Mouse (Mus musculus) forebrain, embryonic 10.5 days (tissue): ENCODE data around the gene Fmod. TPM values are rescaled to one million over a fixed set of nuclear protein-coding genes. Genes with fewer than 3 reads are reported as not detected.

ENCODE experiments used
- DNase-seq: peaks from one replicate; pipeline ENCODE4 v3.0.0-alpha.2; 2017; ENCODE audit warnings: low spot score; ENCODE audit errors: extremely low spot score
- H3K27ac ChIP-seq: fragments of 300-500 bp; sonication (generic); 2 replicates; pipeline ENCODE4 v1.5.1; 2016; ENCODE audit warnings: mild to moderate bottlenecking
- H3K27me3 ChIP-seq: fragments of 300-500 bp; sonication (generic); 2 replicates; pipeline ENCODE4 v1.6.1; 2016; ENCODE audit warnings: mild to moderate bottlenecking; ENCODE audit not compliant: poor library complexity, severe bottlenecking
- H3K36me3 ChIP-seq: fragments of 300-500 bp; sonication (generic); replicated peaks from 2 replicates; pipeline ENCODE4 v1.6.1; 2016; ENCODE audit warnings: mild to moderate bottlenecking, moderate library complexity
- H3K4me1 ChIP-seq: fragments of 300-500 bp; sonication (generic); 2 replicates; pipeline ENCODE4 v1.6.1; 2016
- H3K4me3 ChIP-seq: fragments of 300-500 bp; sonication (generic); 2 replicates; pipeline ENCODE4 v1.5.1; 2016; ENCODE audit warnings: mild to moderate bottlenecking, moderate library complexity
- H3K9me3 ChIP-seq: fragments of 300-500 bp; sonication (generic); 2 replicates; pipeline ENCODE4 v1.6.1; 2016; ENCODE audit warnings: mild to moderate bottlenecking, moderate library complexity
- WGBS: fragments of 180-500 bp; shearing (Covaris S2); methylation state at CpG from one replicate; pipeline ENCODE4 v1.1.7; 2016; 5-methylcytosine and 5-hydroxymethylcytosine counted together
- polyA plus RNA-seq: library from polyadenylated mRNA; unstranded; fragments of >200 nt; fragmentation: Nextera tagmentation; extraction: Ambion mirVana; gene quantifications from 2 replicates; pipeline ENCODE4 v1.2.1, GENCODE M21; 2016

Gene Fmod
- polyA plus RNA-seq, 1 experiment from 2014 or later: 1.3 TPM

GRCm38 (mm10) chr1:134080881-134081450 lies 43.9 kb downstream of the Fmod start:
- Histone ChIP-seq H3K27me3 (no peaks in the 10 kb centered on the region; the same call in 1 of the 2 replicates), H3K4me3 (no peak overlapping the region), H3K4me1 (peaks cover 58% of the 10 kb centered on the region), H3K36me3 (peaks cover 14% of the 10 kb centered on the region), H3K9me3 (no peaks in the 10 kb centered on the region), H3K27ac (no peak overlapping the region)
- 86% methylated on average over 5 of the region's 5 CpGs for WGBS
- no peak for DNase-seq

GRCm38 (mm10) chr1:134082987-134083516 lies 46.0 kb downstream of the Fmod start:
- Histone ChIP-seq H3K36me3 (no peaks in the 10 kb centered on the region), H3K27ac (peak overlapping the region; percentile 1; the same call in 1 of the 2 replicates), H3K4me3 (no peak overlapping the region), H3K9me3 (no peaks in the 10 kb centered on the region), H3K4me1 (peaks cover 50% of the 10 kb centered on the region), H3K27me3 (no peaks in the 10 kb centered on the region; the same call in 1 of the 2 replicates)
- WGBS: 77% methylated on average over 11 of the region's 11 CpGs
- DNase-seq: no peak

- DNase-seq: no peak
- Histone ChIP-seq H3K9me3 (no peaks in the 10 kb centered on the region), H3K4me3 (no peak overlapping the region), H3K36me3 (no peaks in the 10 kb centered on the region), H3K27me3 (no peaks in the 10 kb centered on the region; the same call in 1 of the 2 replicates), H3K27ac (no peak overlapping the region), H3K4me1 (peaks cover 46% of the 10 kb centered on the region)
- WGBS: 86% methylated on average over 8 of the region's 8 CpGs
Measured at GRCm38 (mm10) chr1:134083676-134084075, 46.6 kb downstream of the Fmod start.

- WGBS: 85% methylated on average over 3 of the region's 3 CpGs
- no peak overlapping the region for H3K4me3 ChIP-seq
- no peak for DNase-seq
- no peaks in the 10 kb centered on the region; the same call in 1 of the 2 replicates for H3K27me3 ChIP-seq
- no peaks in the 10 kb centered on the region for H3K9me3 ChIP-seq
- H3K36me3 ChIP-seq: no peaks in the 10 kb centered on the region
- peaks cover 42% of the 10 kb centered on the region for H3K4me1 ChIP-seq
- no peak overlapping the region for H3K27ac ChIP-seq
Measured at GRCm38 (mm10) chr1:134084128-134084527, 47.1 kb downstream of the Fmod start.

GRCm38 (mm10) chr1:134086017-134086416 lies 49.0 kb downstream of the Fmod start:
- 24% methylated on average over 3 of the region's 3 CpGs for WGBS
- peak overlapping the region; percentile 72 for H3K27ac ChIP-seq

GRCm38 (mm10) chr1:134086811-134087398 lies 49.9 kb downstream of the Fmod start:
- 0 out of 2 replicates have a peak overlapping the region, but pooled peaks have one; percentile 3 for H3K4me3 ChIP-seq
- peaks cover 29% of the 10 kb centered on the region for H3K4me1 ChIP-seq
- no peaks in the 10 kb centered on the region for H3K9me3 ChIP-seq
- peak overlapping the region; percentile 72 for H3K27ac ChIP-seq
- 62% methylated on average over 16 of the region's 16 CpGs for WGBS
- peaks cover 10% of the 10 kb centered on the region for H3K27me3 ChIP-seq
- DNase-seq: no peak
- H3K36me3 ChIP-seq: no peaks in the 10 kb centered on the region

More at GRCm38 (mm10) chr1:134086017-134086416, 49.0 kb downstream of the Fmod start:
- peaks cover 27% of the 10 kb centered on the region for H3K4me1 ChIP-seq
- DNase-seq: no peak
- H3K9me3 ChIP-seq: no peaks in the 10 kb centered on the region
- no peaks in the 10 kb centered on the region for H3K36me3 ChIP-seq
- H3K27me3 ChIP-seq: peaks cover under 1% of the 10 kb centered on the region; the same call in 1 of the 2 replicates
- no peak overlapping the region for H3K4me3 ChIP-seq

- Histone ChIP-seq H3K4me1 (peaks cover 42% of the 10 kb centered on the region), H3K36me3 (no peaks in the 10 kb centered on the region), H3K27me3 (peaks cover 21% of the 10 kb centered on the region), H3K9me3 (no peaks in the 10 kb centered on the region), H3K4me3 (no peak overlapping the region), H3K27ac (no peak overlapping the region)
- no peak for DNase-seq
- 90% methylated on average over 7 of the region's 7 CpGs for WGBS
Measured at GRCm38 (mm10) chr1:134089074-134089473, 52.0 kb downstream of the Fmod start.

GRCm38 (mm10) chr1:134091851-134092250 lies 54.8 kb downstream of the Fmod start:
- H3K27me3 ChIP-seq: peaks cover 27% of the 10 kb centered on the region
- peak overlapping the region; percentile 88 for H3K27ac ChIP-seq
- H3K4me3 ChIP-seq: no peak overlapping the region
- 90% methylated on average over 3 of the region's 3 CpGs for WGBS
- peaks cover 56% of the 10 kb centered on the region for H3K4me1 ChIP-seq
- no peaks in the 10 kb centered on the region for H3K36me3 ChIP-seq
- no peaks in the 10 kb centered on the region for H3K9me3 ChIP-seq
- no peak for DNase-seq

GRCm38 (mm10) chr1:134092368-134092767 lies 55.3 kb downstream of the Fmod start:
- peaks cover 56% of the 10 kb centered on the region for H3K4me1 ChIP-seq
- H3K27me3 ChIP-seq: peaks cover 27% of the 10 kb centered on the region
- peak overlapping the region; percentile 57 for H3K4me3 ChIP-seq
- peak overlapping the region; percentile 88 for H3K27ac ChIP-seq
- WGBS: 38% methylated on average over 6 of the region's 6 CpGs
- H3K9me3 ChIP-seq: no peaks in the 10 kb centered on the region
- DNase-seq: no peak
- H3K36me3 ChIP-seq: no peaks in the 10 kb centered on the region

- H3K27ac ChIP-seq: peak overlapping the region; percentile 88
- peak overlapping the region; percentile 57 for H3K4me3 ChIP-seq
- peak; percentile 77 for DNase-seq
- H3K4me1 ChIP-seq: peaks cover 63% of the 10 kb centered on the region
- H3K36me3 ChIP-seq: no peaks in the 10 kb centered on the region
- no peaks in the 10 kb centered on the region for H3K9me3 ChIP-seq
- WGBS: 3% methylated on average over 43 of the region's 43 CpGs
- peaks cover 27% of the 10 kb centered on the region for H3K27me3 ChIP-seq
Measured at GRCm38 (mm10) chr1:134092852-134093770, 56.1 kb downstream of the Fmod start.

- DNase-seq: no peak
- 69% methylated on average over 13 of the region's 13 CpGs for WGBS
- Histone ChIP-seq H3K9me3 (no peaks in the 10 kb centered on the region), H3K4me3 (peak overlapping the region; percentile 57), H3K4me1 (peaks cover 71% of the 10 kb centered on the region), H3K36me3 (no peaks in the 10 kb centered on the region), H3K27me3 (peaks cover 27% of the 10 kb centered on the region), H3K27ac (peak overlapping the region; percentile 88)
Measured at GRCm38 (mm10) chr1:134093771-134094526, 56.9 kb downstream of the Fmod start.
